Comparison of ENCODE assay signal across 21 mouse cellular contexts in the genomic region with DNA sequence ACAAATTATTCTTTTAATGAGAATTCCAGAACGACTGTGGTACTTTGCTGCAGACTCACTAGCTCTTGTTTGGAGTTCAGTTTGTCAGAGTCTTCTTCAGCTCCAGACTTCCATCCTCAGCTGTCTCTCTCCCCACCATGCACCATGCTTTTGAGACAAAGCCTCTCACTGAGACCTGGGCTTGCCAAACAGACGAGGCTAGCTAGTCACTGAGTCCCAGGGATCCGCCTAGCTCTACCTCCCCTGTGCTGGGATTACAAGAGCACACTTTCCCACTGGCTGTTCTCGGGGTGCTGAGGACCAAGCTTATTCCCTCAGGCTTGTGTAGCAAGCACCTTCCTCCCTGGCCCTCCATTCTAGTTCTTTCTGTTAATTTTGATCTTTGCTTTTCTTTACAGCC. TPM values are rescaled to one million over a fixed set of nuclear protein-coding genes. Genes with fewer than 3 reads are reported as not detected.
DNase-seq lines count a peak whose midpoint lies in the region; TF ChIP-seq lines count a peak whose summit lies in the region.
"Had no signal": no experiment of that assay in that cellular context is flagged by ENCODE, and none has a peak within 500 bp of the region (broad histone marks: within the 10 kb centered on the region; RNA-seq: fewer than 3 reads in every experiment).

No protein-coding gene starts in this region.

- WGBS in heart, embryonic 10.5 days, result 66% methylated on average over 4 of the region's 4 CpGs
- WGBS in limb, embryonic 10.5 days, result 81% methylated on average over 4 of the region's 4 CpGs

- TF ChIP-seq POLR2A in bone marrow macrophage, adult 2 months (IDR thresholded peaks at IDR 0.05; ENCODE audit: borderline replicate concordance, low read depth, low read length), result no peak

- DNase-seq in heart, embryonic 10.5 days (ENCODE audit: low spot score), result peak; percentile 72
- DNase-seq in heart, adult 18-20 months, result no peak
- no peak for DNase-seq in left cerebral cortex, adult 2 months (ENCODE audit: extremely low spot score in 1 of 2, low spot score in 2 of 2)
- DNase-seq in left cerebral cortex, postnatal 36 days (ENCODE audit: low spot score in 2 of 2), result no peak
- peak; percentile 23 for DNase-seq in limb, embryonic 10.5 days (ENCODE audit: low spot score)
- DNase-seq in T-cell, adult 2 months (ENCODE audit: low spot score), result no peak
- DNase-seq in yolk sac, embryonic 10.5 days (ENCODE audit: low spot score), result no peak
- DNase-seq: adrenal gland, postnatal 14 days; cerebellum, adult 9-10 months; kidney, adult 11 months; kidney, postnatal 36 days; layer of hippocampus, adult 9-11 months had no signal

- H3K4me3 ChIP-seq in heart, embryonic 10.5 days, result no peak overlapping the region
- H3K4me3 ChIP-seq in left cerebral cortex, adult 2 months, result no peak overlapping the region
- H3K4me3 ChIP-seq in bone marrow macrophage, adult 2 months (ENCODE audit: insufficient read depth, low read length), result peak overlapping the region; percentile 12
- no peak overlapping the region for H3K4me3 ChIP-seq in limb, embryonic 10.5 days
- H3K4me3 ChIP-seq: erythroblast, embryonic 14.5 days; lung, embryonic 15.5 days had no signal

- H3K9me3 ChIP-seq in heart, embryonic 10.5 days, result no peaks in the 10 kb centered on the region
- H3K9me3 ChIP-seq in limb, embryonic 10.5 days (replicated peaks), result no peaks in the 10 kb centered on the region
- H3K9me3 ChIP-seq: lung, embryonic 15.5 days had no signal

- no peaks in the 10 kb centered on the region for H3K27me3 ChIP-seq in heart, embryonic 10.5 days (ENCODE audit: insufficient read depth, poor library complexity, severe bottlenecking)
- no peaks in the 10 kb centered on the region for H3K27me3 ChIP-seq in limb, embryonic 10.5 days (ENCODE audit: low read depth, poor library complexity, severe bottlenecking)
- H3K27me3 ChIP-seq: lung, embryonic 15.5 days had no signal

- intact Hi-C loops in left cerebral cortex, adult 2 months (cut with DNase I), result no loop called here
- intact Hi-C loops in left cerebral cortex, postnatal 36 days (cut with DNase I), result no loop called here

- H3K27ac ChIP-seq in heart, embryonic 10.5 days, result peak overlapping the region; percentile 83
- peak overlapping the region; percentile 17; the same call in 1 of the 2 replicates for H3K27ac ChIP-seq in left cerebral cortex, adult 2 months
- peak overlapping the region; percentile 93 for H3K27ac ChIP-seq in bone marrow macrophage, adult 2 months (ENCODE audit: insufficient read depth, low read depth, low read length)
- 0 out of 2 replicates have a peak overlapping the region, but pooled peaks have one; percentile 25 for H3K27ac ChIP-seq in limb, embryonic 10.5 days
- H3K27ac ChIP-seq: hindbrain, postnatal 0 days; lung, embryonic 15.5 days; stomach, postnatal 0 days had no signal

- TF ChIP-seq CTCF in left cerebral cortex, adult 2 months (IDR thresholded peaks at IDR 0.05), result no peak
- no peak for TF ChIP-seq CTCF in bone marrow macrophage, adult 2 months (IDR thresholded peaks at IDR 0.05; ENCODE audit: low read depth, low read length)

- H3K4me1 ChIP-seq in heart, embryonic 10.5 days, result peaks cover 47% of the 10 kb centered on the region
- H3K4me1 ChIP-seq in bone marrow macrophage, adult 2 months (ENCODE audit: control insufficient read depth, insufficient read depth, low read length), result peaks cover 39% of the 10 kb centered on the region
- H3K4me1 ChIP-seq in limb, embryonic 10.5 days, result peaks cover 22% of the 10 kb centered on the region; the same call in 1 of the 2 replicates

- H3K36me3 ChIP-seq in heart, embryonic 10.5 days, result peaks cover 13% of the 10 kb centered on the region
- H3K36me3 ChIP-seq in limb, embryonic 10.5 days, result no peaks in the 10 kb centered on the region
- H3K36me3 ChIP-seq: lung, embryonic 15.5 days had no signal

RNA-seq across cellular contexts. Expression of a gene that starts 13.1 kb away (rescaled TPM):
- 54.5 and 87.5 TPM in 2 replicates for polyA plus RNA-seq in heart, embryonic 10.5 days (2016; fragmentation: Nextera tagmentation; extraction: Ambion mirVana)
- total RNA-seq in heart, adult 18-20 months (2021), result 100 to 1,000 TPM; 125 to 130 TPM
- total RNA-seq in left cerebral cortex, adult 2 months (2021), result 100 to 1,000 TPM; 195 to 205 TPM
- 100 to 1,000 TPM; 194 to 211 TPM for total RNA-seq in left cerebral cortex, postnatal 36 days (2021)
- polyA plus RNA-seq in bone marrow macrophage, adult 2 months (2012; ENCODE audit: insufficient read depth, insufficient read length, missing spikeins), result 169 and 170 TPM in 2 replicates
- 24.0 and 27.5 TPM in 2 replicates for polyA plus RNA-seq in limb, embryonic 10.5 days (2016; fragmentation: Nextera tagmentation; extraction: Ambion mirVana)

RNA-seq across cellular contexts. Expression of a gene that starts 18.1 kb away (rescaled TPM):
- polyA plus RNA-seq in heart, embryonic 10.5 days (2016; fragmentation: Nextera tagmentation; extraction: Ambion mirVana), result 88.8 and 90.6 TPM in 2 replicates
- total RNA-seq in heart, adult 18-20 months (2021), result 10 to 100 TPM; 55.0 to 62.2 TPM
- total RNA-seq in left cerebral cortex, adult 2 months (2021), result 10 to 100 TPM; 77.3 to 79.0 TPM
- 10 to 100 TPM; 64.2 to 72.2 TPM for total RNA-seq in left cerebral cortex, postnatal 36 days (2021)
- polyA plus RNA-seq in bone marrow macrophage, adult 2 months (2012; ENCODE audit: insufficient read depth, insufficient read length, missing spikeins), result 36.9 and 38.7 TPM in 2 replicates
- 85.0 and 96.2 TPM in 2 replicates for polyA plus RNA-seq in limb, embryonic 10.5 days (2016; fragmentation: Nextera tagmentation; extraction: Ambion mirVana)

RNA-seq across cellular contexts. Expression of a gene that starts 29.0 kb away (rescaled TPM):
- 10.5 and 17.5 TPM in 2 replicates for polyA plus RNA-seq in heart, embryonic 10.5 days (2016; fragmentation: Nextera tagmentation; extraction: Ambion mirVana)
- 10 to 100 TPM; 58.1 to 67.1 TPM for total RNA-seq in heart, adult 18-20 months (2021)
- not detected for total RNA-seq in left cerebral cortex, adult 2 months (2021)
- under 1 TPM in 1 of 2 experiments, not detected in 1; 0.17 TPM for total RNA-seq in left cerebral cortex, postnatal 36 days (2021)
- polyA plus RNA-seq in bone marrow macrophage, adult 2 months (2012; ENCODE audit: insufficient read depth, insufficient read length, missing spikeins), result not detected in 2 replicates
- 0.13 TPM in 1 of 2 replicates, not detected in the other for polyA plus RNA-seq in limb, embryonic 10.5 days (2016; fragmentation: Nextera tagmentation; extraction: Ambion mirVana)
- total RNA-seq: adrenal gland, postnatal 14 days; hematopoietic stem cell, adult 5-6 weeks; midbrain, postnatal 0 days had no signal
- polyA plus RNA-seq: activated CD4-positive, CD25-positive, alpha-beta regulatory T cell, adult 4 months; erythroblast, embryonic 14.5 days; forebrain, embryonic 14.5 days; hindbrain, postnatal 0 days; midbrain, postnatal 0 days had no signal

RNA-seq across cellular contexts. Expression of a gene that starts 44.6 kb away (rescaled TPM):
- 23.8 and 24.0 TPM in 2 replicates for polyA plus RNA-seq in heart, embryonic 10.5 days (2016; fragmentation: Nextera tagmentation; extraction: Ambion mirVana)
- total RNA-seq in heart, adult 18-20 months (2021), result 10 to 100 TPM; 38.2 to 40.5 TPM
- total RNA-seq in left cerebral cortex, adult 2 months (2021), result 10 to 100 TPM; 51.9 to 52.9 TPM
- total RNA-seq in left cerebral cortex, postnatal 36 days (2021), result 10 to 100 TPM; 51.6 to 54.3 TPM
- polyA plus RNA-seq in bone marrow macrophage, adult 2 months (2012; ENCODE audit: insufficient read depth, insufficient read length, missing spikeins), result 67.5 and 69.8 TPM in 2 replicates
- 20.9 and 27.8 TPM in 2 replicates for polyA plus RNA-seq in limb, embryonic 10.5 days (2016; fragmentation: Nextera tagmentation; extraction: Ambion mirVana)

Comparison
In these comparisons a context has a peak if more than half of its experiments do, and no peak if none do; other contexts are left out.
1. DNase-seq: peak in heart, embryonic 10.5 days (single experiment) and limb, embryonic 10.5 days (single experiment); none in heart, adult 18-20 months (0 of 2), left cerebral cortex, adult 2 months (0 of 2), left cerebral cortex, postnatal 36 days (0 of 2), T-cell, adult 2 months (single experiment) and yolk sac, embryonic 10.5 days (single experiment).
2. H3K27ac ChIP-seq: peak in every context shown above with its lines; median percentile 93 in bone marrow macrophage, adult 2 months; 83 in heart, embryonic 10.5 days; 25 in limb, embryonic 10.5 days; 17 in left cerebral cortex, adult 2 months.
3. RNA of a gene that starts 29.0 kb away (total RNA-seq): 58.1 to 67.1 TPM in heart, adult 18-20 months; 0.17 TPM in left cerebral cortex, postnatal 36 days and not detected in left cerebral cortex, adult 2 months; every median in the first group is over 10 times any median in the second.